Mouse (Mus musculus): ENCODE data around the gene Lin7a. TPM values are rescaled to one million over a fixed set of nuclear protein-coding genes. Genes with fewer than 3 reads are reported as not detected.

The Lin7a gene
- polyA plus RNA-seq, 1 experiment: not detected

GRCm38 (mm10) chr10:107381143-107381746 is 109.8 kb downstream of the Lin7a start:
- DNase-seq: no peak
- H3K4me1 ChIP-seq (ENCODE audit: control insufficient read depth, insufficient read depth, low read length): no peaks in the 10 kb centered on the region
- H3K4me3 ChIP-seq (replicated peaks; ENCODE audit: extremely low read depth, low read depth, low read length): no peak overlapping the region
- WGBS: 78% methylated on average over 4 of the region's 4 CpGs
- TF ChIP-seq POLR2A (IDR thresholded peaks at IDR 0.05; ENCODE audit: borderline replicate concordance, extremely low read depth, low read depth, low read length) (no peak), CTCF (IDR thresholded peaks at IDR 0.05; ENCODE audit: insufficient read depth, low read length) (no peak)

DNA sequence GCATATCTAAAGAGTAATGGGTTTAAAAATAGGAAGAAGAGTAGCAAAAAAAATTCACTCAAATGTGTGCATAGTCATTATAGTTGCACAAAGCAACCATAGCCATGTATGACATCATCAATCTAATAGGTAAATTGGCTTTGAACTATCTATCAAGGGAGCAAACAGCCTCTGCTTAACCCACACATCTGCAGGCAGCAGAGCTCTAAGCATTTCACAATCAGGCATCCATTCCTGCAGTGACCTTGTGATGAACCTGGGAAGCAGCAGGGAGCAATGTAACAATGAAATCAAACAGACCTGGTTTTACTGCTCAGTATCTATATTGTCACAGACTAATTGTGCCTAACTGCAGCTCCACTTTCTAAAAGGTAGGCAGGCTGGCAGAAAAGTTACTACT is 112.3 kb downstream of the Lin7a start:
- no peak for DNase-seq
- TF ChIP-seq POLR2A (IDR thresholded peaks at IDR 0.05; ENCODE audit: borderline replicate concordance, extremely low read depth, low read depth, low read length) (no peak), CTCF (IDR thresholded peaks at IDR 0.05; ENCODE audit: insufficient read depth, low read length) (no peak)
- Histone ChIP-seq H3K4me3 (replicated peaks; ENCODE audit: extremely low read depth, low read depth, low read length) (no peak overlapping the region), H3K4me1 (ENCODE audit: control insufficient read depth, insufficient read depth, low read length) (no peaks in the 10 kb centered on the region)

- DNase-seq: peak; percentile 5
- TF ChIP-seq POLR2A (IDR thresholded peaks at IDR 0.05; ENCODE audit: borderline replicate concordance, extremely low read depth, low read depth, low read length) (no peak), CTCF (IDR thresholded peaks at IDR 0.05; ENCODE audit: insufficient read depth, low read length) (peak; percentile 59; the same call in 1 of the 2 replicates)
- Histone ChIP-seq H3K4me1 (ENCODE audit: control insufficient read depth, insufficient read depth, low read length) (no peaks in the 10 kb centered on the region), H3K4me3 (replicated peaks; ENCODE audit: extremely low read depth, low read depth, low read length) (no peak overlapping the region)
- 49% methylated on average over 4 of the region's 4 CpGs for WGBS
These were observed 118.0 kb downstream of the Lin7a start for GRCm38 (mm10) chr10:107389505-107389904.

GRCm38 (mm10) chr10:107405347-107405746 is 133.9 kb downstream of the Lin7a start:
- WGBS: 77% methylated on average over 4 of the region's 4 CpGs
- Histone ChIP-seq H3K4me3 (replicated peaks; ENCODE audit: extremely low read depth, low read depth, low read length) (no peak overlapping the region), H3K4me1 (ENCODE audit: control insufficient read depth, insufficient read depth, low read length) (no peaks in the 10 kb centered on the region)
- DNase-seq: no peak
- TF ChIP-seq CTCF (IDR thresholded peaks at IDR 0.05; ENCODE audit: insufficient read depth, low read length) (no peak), POLR2A (IDR thresholded peaks at IDR 0.05; ENCODE audit: borderline replicate concordance, extremely low read depth, low read depth, low read length) (no peak)

GRCm38 (mm10) chr10:107418306-107418705 is 146.8 kb downstream of the Lin7a start:
- no peaks in the 10 kb centered on the region for H3K4me1 ChIP-seq (ENCODE audit: control insufficient read depth, insufficient read depth, low read length)
- no peak overlapping the region for H3K4me3 ChIP-seq (replicated peaks; ENCODE audit: extremely low read depth, low read depth, low read length)
- DNase-seq: no peak
- 79% methylated on average over 14 of the region's 14 CpGs for WGBS
- TF ChIP-seq CTCF (IDR thresholded peaks at IDR 0.05; ENCODE audit: insufficient read depth, low read length): no peak
- no peak for TF ChIP-seq POLR2A (IDR thresholded peaks at IDR 0.05; ENCODE audit: borderline replicate concordance, extremely low read depth, low read depth, low read length)

GRCm38 (mm10) chr10:107436967-107437366 is 165.5 kb downstream of the Lin7a start:
- WGBS: 66% methylated on average over 5 of the region's 5 CpGs
- Histone ChIP-seq H3K4me3 (replicated peaks; ENCODE audit: extremely low read depth, low read depth, low read length) (no peak overlapping the region), H3K4me1 (ENCODE audit: control insufficient read depth, insufficient read depth, low read length) (no peaks in the 10 kb centered on the region)
- DNase-seq: no peak
- TF ChIP-seq POLR2A (IDR thresholded peaks at IDR 0.05; ENCODE audit: borderline replicate concordance, extremely low read depth, low read depth, low read length) (no peak), CTCF (IDR thresholded peaks at IDR 0.05; ENCODE audit: insufficient read depth, low read length) (no peak)

DNA sequence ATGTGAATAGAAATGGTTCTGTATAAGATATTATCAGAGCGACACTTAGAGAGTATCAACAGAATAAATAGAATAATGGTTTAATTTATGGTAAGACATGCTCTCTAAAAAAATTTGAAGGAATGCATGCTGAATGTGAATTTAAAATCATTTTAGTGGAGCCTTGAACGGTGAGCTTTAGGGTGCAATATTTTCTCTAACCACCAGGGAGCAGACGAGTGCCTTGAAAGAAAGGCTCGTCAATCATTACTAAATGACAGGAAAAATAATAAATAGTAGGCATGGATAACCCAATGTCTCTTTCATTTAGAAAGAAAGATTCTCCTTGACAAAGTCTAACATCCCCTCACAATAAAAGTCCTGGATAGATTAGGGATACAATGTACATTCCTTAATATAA is 171.3 kb downstream of the Lin7a start:
- Histone ChIP-seq H3K4me1 (ENCODE audit: control insufficient read depth, insufficient read depth, low read length) (no peaks in the 10 kb centered on the region), H3K4me3 (replicated peaks; ENCODE audit: extremely low read depth, low read depth, low read length) (no peak overlapping the region)
- DNase-seq: peak; percentile 7
- TF ChIP-seq POLR2A (IDR thresholded peaks at IDR 0.05; ENCODE audit: borderline replicate concordance, extremely low read depth, low read depth, low read length) (no peak), CTCF (IDR thresholded peaks at IDR 0.05; ENCODE audit: insufficient read depth, low read length) (no peak)
- 5% methylated on average over 4 of the region's 4 CpGs for WGBS

GRCm38 (mm10) chr10:107449496-107450330 is 178.2 kb downstream of the Lin7a start:
- H3K4me3 ChIP-seq (replicated peaks; ENCODE audit: extremely low read depth, low read depth, low read length): no peak overlapping the region
- no peak for DNase-seq
- H3K4me1 ChIP-seq (ENCODE audit: control insufficient read depth, insufficient read depth, low read length): no peaks in the 10 kb centered on the region
- TF ChIP-seq CTCF (IDR thresholded peaks at IDR 0.05; ENCODE audit: insufficient read depth, low read length) (no peak), POLR2A (IDR thresholded peaks at IDR 0.05; ENCODE audit: borderline replicate concordance, extremely low read depth, low read depth, low read length) (no peak)
- WGBS: 87% methylated on average over 5 of the region's 5 CpGs

DNA sequence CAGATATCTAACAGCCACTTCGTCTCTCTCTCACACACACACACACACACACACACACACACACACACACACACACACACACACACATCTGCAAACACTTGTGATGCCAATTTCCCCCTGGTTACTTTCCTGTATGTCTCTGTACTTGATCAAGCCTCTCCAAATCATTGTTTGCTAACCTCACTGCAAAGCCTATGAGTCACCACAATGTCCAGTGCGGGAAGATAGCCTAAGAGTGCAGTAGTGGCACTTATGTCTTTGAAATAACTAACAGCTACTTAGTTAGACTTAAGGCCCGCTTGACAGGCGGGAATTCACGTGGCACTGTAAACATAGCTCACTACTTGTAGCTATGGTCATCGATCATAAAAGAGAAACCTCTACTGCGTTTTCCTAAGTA is 196.3 kb downstream of the Lin7a start:
- Histone ChIP-seq H3K4me1 (ENCODE audit: control insufficient read depth, insufficient read depth, low read length) (no peaks in the 10 kb centered on the region), H3K4me3 (replicated peaks; ENCODE audit: extremely low read depth, low read depth, low read length) (no peak overlapping the region)
- no peak for DNase-seq
- WGBS: 40% methylated on average over 7 of the region's 7 CpGs
- TF ChIP-seq CTCF (IDR thresholded peaks at IDR 0.05; ENCODE audit: insufficient read depth, low read length) (no peak), POLR2A (IDR thresholded peaks at IDR 0.05; ENCODE audit: borderline replicate concordance, extremely low read depth, low read depth, low read length) (no peak)

Other genes with a start within 250 kb of the Lin7a start
- gene Acss3, start 148.0 kb upstream of the Lin7a start, polyA plus RNA-seq (2012; rRNA removed): 1.9 and 2.9 TPM in 2 replicates
- 0.05 and 0.21 TPM in 2 replicates for gene Myf5, start 214.4 kb downstream of the Lin7a start, polyA plus RNA-seq (2012; rRNA removed)
- gene Myf6, start 223.1 kb downstream of the Lin7a start, polyA plus RNA-seq (2012; rRNA removed): 2.3 TPM in 1 of 2 replicates, not detected in the other

All from lung, adult 2 months (tissue).